Mouse (Mus musculus): ENCODE measurements around the gene Dnaaf5. TPM values are rescaled to one million over a fixed set of nuclear protein-coding genes. Genes with fewer than 3 reads are reported as not detected.

Gene Dnaaf5
- total RNA-seq, 4 experiments from 2014 or later = 6.7 to 9.0 (median 8.5) TPM

- DNase-seq (ENCODE audit: low spot score in 2 of 2) = no peak
Measured at GRCm38 (mm10) chr5:139227645-139228044, 77.6 kb downstream of the Dnaaf5 start.

DNA sequence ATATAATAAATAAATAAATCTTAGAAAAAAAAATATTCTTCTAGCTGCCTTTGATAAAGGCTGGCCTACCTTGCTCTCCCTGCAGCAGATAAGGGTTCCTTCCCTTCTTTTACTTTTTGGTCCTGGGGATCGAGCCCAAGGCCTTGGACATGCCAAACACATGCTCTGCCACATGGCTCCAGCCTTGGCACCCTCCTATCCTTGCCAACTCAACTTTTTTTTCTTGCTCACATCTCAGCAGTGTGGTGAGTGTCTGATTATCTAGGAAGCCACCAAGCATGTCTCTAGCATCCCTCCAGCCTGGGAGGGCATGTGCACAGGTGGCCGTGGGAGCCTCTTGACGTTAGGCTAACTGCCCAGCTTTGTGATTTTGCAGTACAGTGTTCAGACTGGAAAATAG lies 78.3 kb downstream of the Dnaaf5 start:
- DNase-seq (ENCODE audit: low spot score in 2 of 2) = no peak

GRCm38 (mm10) chr5:139229716-139230115 lies 79.7 kb downstream of the Dnaaf5 start:
- DNase-seq (ENCODE audit: low spot score in 2 of 2) = no peak

- DNase-seq (ENCODE audit: low spot score in 2 of 2) = no peak
Measured at GRCm38 (mm10) chr5:139232083-139232482, 82.1 kb downstream of the Dnaaf5 start.

GRCm38 (mm10) chr5:139234423-139234822 lies 84.4 kb downstream of the Dnaaf5 start:
- no peak for DNase-seq (ENCODE audit: low spot score in 2 of 2)

Other genes with a start within 250 kb of the Dnaaf5 start
- gene Pdgfa, start 152.9 kb upstream of the Dnaaf5 start, total RNA-seq (2022) = 10 to 100 TPM; 41.3 to 48.8 (median 46.4) TPM
- 100 to 1,000 TPM; 413 to 462 (median 429) TPM for gene Prkar1b, start 222 bp upstream of the Dnaaf5 start, total RNA-seq (2022)
- gene Sun1, start 50.4 kb downstream of the Dnaaf5 start, total RNA-seq (2022) = 10 to 100 TPM; 87.2 to 98.8 (median 91.4) TPM
- gene Get4, start 102.1 kb downstream of the Dnaaf5 start, total RNA-seq (2022) = 10 to 100 TPM; 47.8 to 56.9 (median 50.8) TPM
- 100 to 1,000 TPM; 148 to 186 (median 164) TPM for gene Adap1, start 175.4 kb downstream of the Dnaaf5 start, total RNA-seq (2022)
- gene Cox19, start 201.2 kb downstream of the Dnaaf5 start, total RNA-seq (2022) = 10 to 100 TPM; 59.0 to 75.5 (median 67.5) TPM
- gene Cyp2w1, start 202.4 kb downstream of the Dnaaf5 start, total RNA-seq (2022) = not detected
- 10 to 100 TPM; 12.2 to 14.8 (median 13.2) TPM for gene Gpr146, start 227.5 kb downstream of the Dnaaf5 start, total RNA-seq (2022)